Mouse (Mus musculus) E14TG2a.4 (cell line): ENCODE measurements around the gene Zfp202.

Experiments
- CTCF ChIP-seq: conservative IDR thresholded peaks from 2 replicates; pipeline ENCODE4 v1.5.1; 2014; ENCODE audit warnings: low read length
- POU5F1 ChIP-seq: IDR thresholded peaks from 2 replicates; pipeline ENCODE4 v1.6.1; 2014; ENCODE audit warnings: low read length, borderline replicate concordance

DNA sequence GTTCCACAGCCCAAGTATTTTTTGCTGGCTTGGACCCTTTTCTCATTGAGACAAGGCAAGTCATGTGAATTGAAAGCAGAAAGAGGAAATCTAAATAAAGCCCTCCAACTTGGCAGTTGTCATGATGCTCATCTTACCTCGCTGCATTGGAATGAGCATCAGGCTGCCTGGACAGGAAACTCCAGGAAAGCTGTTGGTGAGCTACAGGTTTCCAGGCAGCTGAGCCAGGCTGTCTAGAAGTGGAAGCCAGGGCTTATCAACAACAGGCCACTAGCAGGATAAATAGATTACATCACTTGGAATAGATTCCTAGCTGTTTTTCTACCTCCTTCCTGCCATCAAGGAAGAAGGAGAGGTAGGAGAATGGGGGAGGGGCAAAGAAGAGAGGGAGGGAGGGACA, 57.0 kb downstream of the Zfp202 start:
- no peak for TF ChIP-seq CTCF
- no peak for TF ChIP-seq POU5F1
